Mouse (Mus musculus): Measurements from ENCODE around the gene Sult2b1. TPM values are rescaled to one million over a fixed set of nuclear protein-coding genes. Genes with fewer than 3 reads are reported as not detected.

Sult2b1 gene
- total RNA-seq, 2 experiments from 2014 or later, result 7.1 to 9.7 TPM

GRCm38 (mm10) chr7:45708221-45708761, 76.2 kb downstream of the Sult2b1 start:
- H3K4me3 ChIP-seq, result peak overlapping the region; percentile 72
- no peak for TF ChIP-seq CTCF (conservative IDR thresholded peaks at IDR 0.05)
- H3K27ac ChIP-seq, result peak overlapping the region; percentile 99
- DNase-seq (ENCODE audit: low spot score in 2 of 2), result no peak

GRCm38 (mm10) chr7:45707375-45707967, 77.0 kb downstream of the Sult2b1 start:
- no peak for TF ChIP-seq CTCF (conservative IDR thresholded peaks at IDR 0.05)
- DNase-seq (ENCODE audit: low spot score in 2 of 2), result peak; percentile 92 to 96
- Histone ChIP-seq H3K27ac (peak overlapping the region; percentile 99), H3K4me3 (peak overlapping the region; percentile 72)

GRCm38 (mm10) chr7:45706721-45707241, 77.7 kb downstream of the Sult2b1 start:
- H3K27ac ChIP-seq, result peak overlapping the region; percentile 99
- H3K4me3 ChIP-seq, result peak overlapping the region; percentile 72
- peak; percentile 76 to 82 for DNase-seq (ENCODE audit: low spot score in 2 of 2)
- TF ChIP-seq CTCF (conservative IDR thresholded peaks at IDR 0.05), result peak; percentile 18; the same call in 1 of the 2 replicates

GRCm38 (mm10) chr7:45705873-45706281, 78.6 kb downstream of the Sult2b1 start:
- no peak for TF ChIP-seq CTCF (conservative IDR thresholded peaks at IDR 0.05)
- Histone ChIP-seq H3K4me3 (peak overlapping the region; percentile 72), H3K27ac (peak overlapping the region; percentile 99)
- DNase-seq (ENCODE audit: low spot score in 2 of 2), result peak; percentile 83 to 84

- Histone ChIP-seq H3K4me3 (peak overlapping the region; percentile 72), H3K27ac (peak overlapping the region; percentile 99)
- no peak for DNase-seq (ENCODE audit: low spot score in 2 of 2)
- TF ChIP-seq CTCF (conservative IDR thresholded peaks at IDR 0.05), result peak; percentile 47
These were observed 79.0 kb downstream of the Sult2b1 start for GRCm38 (mm10) chr7:45705443-45705864.

GRCm38 (mm10) chr7:45704730-45705442, 79.6 kb downstream of the Sult2b1 start, which contains the start of gene Dbp:
Gene Dbp (plus strand): TSS chr7:45705088.
- Histone ChIP-seq H3K27ac (peak within 1 kb of the TSS; percentile 99), H3K4me3 (peak within 1 kb of the TSS; percentile 72)
- TF ChIP-seq CTCF (conservative IDR thresholded peaks at IDR 0.05), result no peak
- peak; percentile 99 to 100 for DNase-seq (ENCODE audit: low spot score in 2 of 2)

GRCm38 (mm10) chr7:45704046-45704559, 80.4 kb downstream of the Sult2b1 start:
- TF ChIP-seq CTCF (conservative IDR thresholded peaks at IDR 0.05), result no peak
- Histone ChIP-seq H3K27ac (peak overlapping the region; percentile 99), H3K4me3 (peak overlapping the region; percentile 72)
- DNase-seq (ENCODE audit: low spot score in 2 of 2), result peak; percentile 74 to 84

GRCm38 (mm10) chr7:45703521-45704033, 80.9 kb downstream of the Sult2b1 start:
- DNase-seq (ENCODE audit: low spot score in 2 of 2), result no peak
- no peak for TF ChIP-seq CTCF (conservative IDR thresholded peaks at IDR 0.05)

GRCm38 (mm10) chr7:45702809-45703520, 81.5 kb downstream of the Sult2b1 start:
- DNase-seq (ENCODE audit: low spot score in 2 of 2), result no peak
- Histone ChIP-seq H3K27ac (peak overlapping the region; percentile 99), H3K4me3 (peak overlapping the region; percentile 72; the same call in 1 of the 2 replicates)
- TF ChIP-seq CTCF (conservative IDR thresholded peaks at IDR 0.05), result no peak

More at GRCm38 (mm10) chr7:45703521-45704033, 80.9 kb downstream of the Sult2b1 start:
- peak overlapping the region; percentile 99 for H3K27ac ChIP-seq
- peak overlapping the region; percentile 72 for H3K4me3 ChIP-seq

GRCm38 (mm10) chr7:45702316-45702715, 82.2 kb downstream of the Sult2b1 start:
- peak overlapping the region; percentile 99; the same call in 1 of the 2 replicates for H3K27ac ChIP-seq
- no peak for TF ChIP-seq CTCF (conservative IDR thresholded peaks at IDR 0.05)
- no peak for DNase-seq (ENCODE audit: low spot score in 2 of 2)
- H3K4me3 ChIP-seq, result no peak overlapping the region

- Histone ChIP-seq H3K4me3 (peak overlapping the region; percentile 57), H3K27ac (peak overlapping the region; percentile 98)
- TF ChIP-seq CTCF (conservative IDR thresholded peaks at IDR 0.05), result no peak
- no peak for DNase-seq (ENCODE audit: low spot score in 2 of 2)
These were observed 82.9 kb downstream of the Sult2b1 start for GRCm38 (mm10) chr7:45701607-45702006.

- Histone ChIP-seq H3K27ac (peak overlapping the region; percentile 98), H3K4me3 (peak overlapping the region; percentile 57)
- DNase-seq (ENCODE audit: low spot score in 2 of 2), result no peak
- TF ChIP-seq CTCF (conservative IDR thresholded peaks at IDR 0.05), result no peak
These were observed 83.4 kb downstream of the Sult2b1 start for GRCm38 (mm10) chr7:45701072-45701471.
